Mouse (Mus musculus) erythroblast, embryonic 14.5 days (primary cell): ENCODE results near the gene Ahdc1.

Source experiments
- GATA1 ChIP-seq: IDR thresholded peaks from 2 replicates; pipeline ENCODE4 v1.6.1; 2012; ENCODE audit warnings: low read length, inconsistent platforms, mixed read lengths
- TAL1 ChIP-seq: IDR thresholded peaks from 3 replicates; pipeline ENCODE4 v1.6.1; 2012; ENCODE audit warnings: low read length, inconsistent platforms, mixed read lengths

- no peak for TF ChIP-seq GATA1
- no peak for TF ChIP-seq TAL1
These were observed 5.8 kb downstream of the Ahdc1 start for GRCm38 (mm10) chr4:133016677-133017415.
